Mouse (Mus musculus): ENCODE results near the gene Gm20604.

GRCm38 (mm10) chr12:102776035-102776434, 17.6 kb upstream of the Gm20604 start:
- TF ChIP-seq CTCF (IDR thresholded peaks at IDR 0.05; ENCODE audit: extremely low read depth, insufficient read depth, insufficient read length, insufficient replicate concordance) (no peak), POLR2A (IDR thresholded peaks at IDR 0.05; ENCODE audit: low read depth, low read length) (no peak)

Data from spleen, adult 2 months (tissue).